Mouse (Mus musculus): ENCODE measurements around the gene Agap1. TPM values are rescaled to one million over a fixed set of nuclear protein-coding genes. Genes with fewer than 3 reads are reported as not detected.

Gene Agap1
- polyA plus RNA-seq, 1 experiment from 2014 or later = 31.9 TPM

GRCm38 (mm10) chr1:89876346-89877072 lies 421.9 kb downstream of the Agap1 start:
- 3% methylated on average over 5 of the region's 5 CpGs for WGBS
- no peaks in the 10 kb centered on the region for H3K9me3 ChIP-seq (ENCODE audit: control insufficient read depth, low read length)
- H3K27me3 ChIP-seq (replicated peaks; ENCODE audit: control insufficient read depth, insufficient read depth, low read length) = no peaks in the 10 kb centered on the region
- H3K36me3 ChIP-seq (ENCODE audit: control insufficient read depth, insufficient read depth, low read length) = no peaks in the 10 kb centered on the region
- H3K4me1 ChIP-seq (ENCODE audit: control insufficient read depth, insufficient read depth, low read depth, low read length) = peaks cover 31% of the 10 kb centered on the region
- H3K4me2 ChIP-seq (ENCODE audit: low read length) = no peak overlapping the region
- H3K4me3 ChIP-seq (ENCODE audit: low read length) = no peak overlapping the region
- no peak overlapping the region for H3K9ac ChIP-seq (ENCODE audit: low read depth, low read length)
- H3K27ac ChIP-seq (ENCODE audit: low read depth, low read length) = peak overlapping the region; percentile 48; the same call in 1 of the 2 replicates
- peak; percentile 70 for ATAC-seq

- Histone ChIP-seq H3K9me3 (ENCODE audit: control insufficient read depth, low read length) (no peaks in the 10 kb centered on the region), H3K4me3 (ENCODE audit: low read length) (no peak overlapping the region), H3K27me3 (replicated peaks; ENCODE audit: control insufficient read depth, insufficient read depth, low read length) (no peaks in the 10 kb centered on the region), H3K4me2 (ENCODE audit: low read length) (no peak overlapping the region), H3K36me3 (ENCODE audit: control insufficient read depth, insufficient read depth, low read length) (0 out of 2 replicates have a peak, but pooled peaks cover 2% of the 10 kb centered on the region), H3K27ac (ENCODE audit: low read depth, low read length) (no peak overlapping the region), H3K9ac (ENCODE audit: low read depth, low read length) (no peak overlapping the region), H3K4me1 (ENCODE audit: control insufficient read depth, insufficient read depth, low read depth, low read length) (peaks cover 31% of the 10 kb centered on the region)
- ATAC-seq = no peak
- 60% methylated on average over 11 of the region's 11 CpGs for WGBS
Measured at GRCm38 (mm10) chr1:89878496-89878895, 423.9 kb downstream of the Agap1 start.

DNA sequence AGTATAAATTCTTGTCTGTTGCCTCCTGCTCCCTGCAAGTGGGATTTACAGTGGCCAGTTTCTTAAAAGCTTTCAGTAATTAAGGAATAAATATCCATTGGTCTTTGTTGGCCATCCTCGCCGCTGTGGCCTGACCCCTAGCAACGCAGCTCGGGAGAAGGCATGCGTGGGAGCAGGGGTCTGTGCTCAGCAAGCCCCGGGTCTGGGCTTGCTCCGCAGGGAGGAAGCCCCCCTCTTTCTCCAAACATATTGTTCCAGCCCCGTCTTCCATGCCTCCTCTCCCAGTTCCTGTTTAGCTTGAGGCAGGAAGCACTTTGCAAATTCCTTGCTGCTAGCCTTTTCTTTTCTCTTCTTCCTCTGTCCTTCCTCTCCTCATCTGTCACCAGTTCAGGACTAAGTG lies 425.6 kb downstream of the Agap1 start:
- no peak overlapping the region for H3K27ac ChIP-seq (ENCODE audit: low read depth, low read length)
- no peak overlapping the region for H3K9ac ChIP-seq (ENCODE audit: low read depth, low read length)
- no peak for ATAC-seq
- no peaks in the 10 kb centered on the region for H3K27me3 ChIP-seq (replicated peaks; ENCODE audit: control insufficient read depth, insufficient read depth, low read length)
- H3K4me1 ChIP-seq (ENCODE audit: control insufficient read depth, insufficient read depth, low read depth, low read length) = peaks cover 37% of the 10 kb centered on the region
- H3K4me3 ChIP-seq (ENCODE audit: low read length) = no peak overlapping the region
- H3K9me3 ChIP-seq (ENCODE audit: control insufficient read depth, low read length) = no peaks in the 10 kb centered on the region
- H3K36me3 ChIP-seq (ENCODE audit: control insufficient read depth, insufficient read depth, low read length) = 0 out of 2 replicates have a peak, but pooled peaks cover 2% of the 10 kb centered on the region
- WGBS = 11% methylated on average over 8 of the region's 8 CpGs
- H3K4me2 ChIP-seq (ENCODE audit: low read length) = no peak overlapping the region

DNA sequence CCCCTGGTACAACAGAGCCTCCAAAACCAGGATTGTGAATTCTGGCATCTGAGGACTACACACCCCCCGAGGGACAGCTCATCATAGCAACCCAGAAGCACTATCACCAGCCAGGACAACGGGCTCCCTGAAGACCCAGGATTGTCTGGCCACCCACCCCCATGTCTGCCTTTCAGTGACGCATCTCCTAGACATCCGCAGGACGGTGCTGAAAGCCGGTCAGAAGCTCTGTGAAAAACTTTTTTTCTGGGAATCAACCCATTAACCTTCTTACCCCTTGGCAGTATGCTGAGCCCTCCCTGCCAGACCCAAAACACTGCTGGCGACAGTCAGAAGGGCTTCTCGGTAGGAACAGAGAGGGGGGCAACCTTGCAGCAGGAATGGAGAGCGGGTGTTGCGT lies 426.2 kb downstream of the Agap1 start:
- no peak overlapping the region for H3K4me2 ChIP-seq (ENCODE audit: low read length)
- ATAC-seq = peak; percentile 64
- 38% methylated on average over 10 of the region's 10 CpGs for WGBS
- no peaks in the 10 kb centered on the region for H3K9me3 ChIP-seq (ENCODE audit: control insufficient read depth, low read length)
- no peak overlapping the region for H3K27ac ChIP-seq (ENCODE audit: low read depth, low read length)
- 0 out of 2 replicates have a peak, but pooled peaks cover 2% of the 10 kb centered on the region for H3K36me3 ChIP-seq (ENCODE audit: control insufficient read depth, insufficient read depth, low read length)
- H3K27me3 ChIP-seq (replicated peaks; ENCODE audit: control insufficient read depth, insufficient read depth, low read length) = no peaks in the 10 kb centered on the region
- H3K9ac ChIP-seq (ENCODE audit: low read depth, low read length) = no peak overlapping the region
- H3K4me3 ChIP-seq (ENCODE audit: low read length) = no peak overlapping the region
- peaks cover 39% of the 10 kb centered on the region for H3K4me1 ChIP-seq (ENCODE audit: control insufficient read depth, insufficient read depth, low read depth, low read length)

GRCm38 (mm10) chr1:89884335-89884734 lies 429.7 kb downstream of the Agap1 start:
- Histone ChIP-seq H3K4me1 (ENCODE audit: control insufficient read depth, insufficient read depth, low read depth, low read length) (peaks cover 14% of the 10 kb centered on the region), H3K36me3 (ENCODE audit: control insufficient read depth, insufficient read depth, low read length) (peaks cover 19% of the 10 kb centered on the region), H3K27me3 (replicated peaks; ENCODE audit: control insufficient read depth, insufficient read depth, low read length) (no peaks in the 10 kb centered on the region), H3K9ac (ENCODE audit: low read depth, low read length) (no peak overlapping the region), H3K4me2 (ENCODE audit: low read length) (no peak overlapping the region), H3K4me3 (ENCODE audit: low read length) (no peak overlapping the region), H3K27ac (ENCODE audit: low read depth, low read length) (no peak overlapping the region), H3K9me3 (ENCODE audit: control insufficient read depth, low read length) (no peaks in the 10 kb centered on the region)
- no peak for ATAC-seq
- WGBS = 93% methylated on average over 8 of the region's 8 CpGs

DNA sequence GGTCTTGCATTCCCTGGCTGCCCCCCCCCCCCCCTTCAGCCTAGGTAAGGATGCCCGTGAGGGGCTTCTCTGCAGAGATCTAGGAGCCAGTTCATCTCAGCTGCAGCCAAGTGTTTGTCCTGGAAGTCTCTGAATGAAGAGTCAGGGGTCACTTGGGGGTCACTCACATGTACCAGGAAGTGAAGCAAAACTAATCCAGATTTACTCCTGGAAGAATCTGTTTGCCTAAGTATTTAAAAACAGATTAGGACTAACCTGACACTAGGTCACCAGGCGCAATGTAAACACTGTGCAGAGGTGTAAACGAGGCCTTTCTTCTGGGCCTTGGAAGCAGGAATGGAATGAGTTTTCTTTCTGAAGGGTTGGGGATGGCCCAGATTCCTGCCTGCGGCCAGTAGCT lies 431.1 kb downstream of the Agap1 start:
- H3K9ac ChIP-seq (ENCODE audit: low read depth, low read length) = no peak overlapping the region
- H3K36me3 ChIP-seq (ENCODE audit: control insufficient read depth, insufficient read depth, low read length) = peaks cover 22% of the 10 kb centered on the region
- H3K9me3 ChIP-seq (ENCODE audit: control insufficient read depth, low read length) = no peaks in the 10 kb centered on the region
- H3K4me3 ChIP-seq (ENCODE audit: low read length) = no peak overlapping the region
- no peak for ATAC-seq
- H3K4me1 ChIP-seq (ENCODE audit: control insufficient read depth, insufficient read depth, low read depth, low read length) = peaks cover 8% of the 10 kb centered on the region
- H3K27ac ChIP-seq (ENCODE audit: low read depth, low read length) = no peak overlapping the region
- WGBS = 45% methylated on average over 4 of the region's 4 CpGs
- no peak overlapping the region for H3K4me2 ChIP-seq (ENCODE audit: low read length)
- H3K27me3 ChIP-seq (replicated peaks; ENCODE audit: control insufficient read depth, insufficient read depth, low read length) = no peaks in the 10 kb centered on the region

DNA sequence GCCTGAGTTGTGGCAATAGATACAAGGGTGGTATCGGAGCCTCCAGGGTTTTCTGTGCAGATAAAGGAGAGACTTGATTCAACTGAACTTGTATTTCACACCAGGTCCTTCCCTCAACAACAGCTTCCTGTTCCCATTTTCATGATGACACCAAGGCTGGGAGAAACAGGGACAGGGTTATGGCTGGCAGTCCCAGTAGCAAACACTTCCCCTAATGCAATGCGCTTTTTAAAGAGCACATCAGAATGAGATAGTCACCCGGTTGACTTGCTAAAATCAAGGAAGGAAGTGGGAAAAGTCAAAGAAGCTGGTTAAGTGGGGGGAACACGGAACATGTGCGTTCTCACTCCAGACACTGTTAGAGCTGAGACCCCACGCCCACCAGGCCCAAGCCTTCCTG lies 436.8 kb downstream of the Agap1 start:
- no peaks in the 10 kb centered on the region for H3K9me3 ChIP-seq (ENCODE audit: control insufficient read depth, low read length)
- no peaks in the 10 kb centered on the region for H3K27me3 ChIP-seq (replicated peaks; ENCODE audit: control insufficient read depth, insufficient read depth, low read length)
- peaks cover 12% of the 10 kb centered on the region for H3K4me1 ChIP-seq (ENCODE audit: control insufficient read depth, insufficient read depth, low read depth, low read length)
- WGBS = 86% methylated on average over 6 of the region's 6 CpGs
- no peak overlapping the region for H3K4me2 ChIP-seq (ENCODE audit: low read length)
- H3K4me3 ChIP-seq (ENCODE audit: low read length) = no peak overlapping the region
- H3K27ac ChIP-seq (ENCODE audit: low read depth, low read length) = no peak overlapping the region
- no peak overlapping the region for H3K9ac ChIP-seq (ENCODE audit: low read depth, low read length)
- no peak for ATAC-seq
- H3K36me3 ChIP-seq (ENCODE audit: control insufficient read depth, insufficient read depth, low read length) = peaks cover 21% of the 10 kb centered on the region

GRCm38 (mm10) chr1:89892281-89892680 lies 437.7 kb downstream of the Agap1 start:
- H3K4me2 ChIP-seq (ENCODE audit: low read length) = no peak overlapping the region
- H3K4me3 ChIP-seq (ENCODE audit: low read length) = no peak overlapping the region
- H3K36me3 ChIP-seq (ENCODE audit: control insufficient read depth, insufficient read depth, low read length) = peaks cover 21% of the 10 kb centered on the region
- ATAC-seq = peak; percentile 28
- peaks cover 12% of the 10 kb centered on the region for H3K4me1 ChIP-seq (ENCODE audit: control insufficient read depth, insufficient read depth, low read depth, low read length)
- no peak overlapping the region for H3K9ac ChIP-seq (ENCODE audit: low read depth, low read length)
- 19% methylated on average over 7 of the region's 7 CpGs for WGBS
- no peaks in the 10 kb centered on the region for H3K9me3 ChIP-seq (ENCODE audit: control insufficient read depth, low read length)
- no peak overlapping the region for H3K27ac ChIP-seq (ENCODE audit: low read depth, low read length)
- H3K27me3 ChIP-seq (replicated peaks; ENCODE audit: control insufficient read depth, insufficient read depth, low read length) = no peaks in the 10 kb centered on the region

GRCm38 (mm10) chr1:89895801-89896200 lies 441.2 kb downstream of the Agap1 start:
- WGBS = 87% methylated on average over 5 of the region's 5 CpGs
- peaks cover under 1% of the 10 kb centered on the region for H3K36me3 ChIP-seq (ENCODE audit: control insufficient read depth, insufficient read depth, low read length)
- H3K9ac ChIP-seq (ENCODE audit: low read depth, low read length) = no peak overlapping the region
- peaks cover 12% of the 10 kb centered on the region for H3K4me1 ChIP-seq (ENCODE audit: control insufficient read depth, insufficient read depth, low read depth, low read length)
- H3K27me3 ChIP-seq (replicated peaks; ENCODE audit: control insufficient read depth, insufficient read depth, low read length) = no peaks in the 10 kb centered on the region
- no peaks in the 10 kb centered on the region for H3K9me3 ChIP-seq (ENCODE audit: control insufficient read depth, low read length)
- no peak overlapping the region for H3K4me3 ChIP-seq (ENCODE audit: low read length)
- ATAC-seq = no peak
- H3K27ac ChIP-seq (ENCODE audit: low read depth, low read length) = no peak overlapping the region
- no peak overlapping the region for H3K4me2 ChIP-seq (ENCODE audit: low read length)
